ENCODE assay signal across 8 mouse cellular contexts in genomic region chr7:128611799-128612411, GRCm38 (mm10). TPM values are rescaled to one million over a fixed set of nuclear protein-coding genes. Genes with fewer than 3 reads are reported as not detected.
DNase-seq lines count a peak whose midpoint lies in the region; ATAC-seq and TF ChIP-seq lines count a peak whose summit lies in the region.

No protein-coding gene starts in this region.

- no peaks in the 10 kb centered on the region for H3K36me3 ChIP-seq in lung, embryonic 16.5 days (ENCODE audit: control insufficient read depth, insufficient read depth, low read length)
- no peaks in the 10 kb centered on the region for H3K36me3 ChIP-seq in forebrain, embryonic 10.5 days (replicated peaks)
- no peaks in the 10 kb centered on the region for H3K36me3 ChIP-seq in kidney, adult 2 months (ENCODE audit: control insufficient read depth, insufficient read depth, low read length)
- no peaks in the 10 kb centered on the region for H3K36me3 ChIP-seq in midbrain, embryonic 12.5 days

- ATAC-seq in lung, embryonic 16.5 days (ENCODE audit: low read depth), result no peak
- ATAC-seq in midbrain, embryonic 12.5 days (ENCODE audit: low FRiP score, low read depth), result no peak

- no peak for DNase-seq in lung, postnatal 10 days
- DNase-seq in forebrain, embryonic 10.5 days (ENCODE audit: extremely low spot score, low spot score), result no peak
- DNase-seq in kidney, adult 2 months, result peak; percentile 73
- DNase-seq in layer of hippocampus, postnatal 14 days (ENCODE audit: low spot score in 2 of 2), result no peak
- no peak for DNase-seq in urinary bladder, postnatal 25 days (ENCODE audit: low spot score)
- no peak for DNase-seq in embryo, embryonic 9.5 days (ENCODE audit: extremely low spot score)

- no peaks in the 10 kb centered on the region for H3K27me3 ChIP-seq in lung, embryonic 16.5 days (ENCODE audit: control insufficient read depth, insufficient read depth, low read depth, low read length)
- 0 out of 2 replicates have a peak, but pooled peaks cover 5% of the 10 kb centered on the region for H3K27me3 ChIP-seq in forebrain, embryonic 10.5 days (ENCODE audit: poor library complexity, severe bottlenecking)
- no peaks in the 10 kb centered on the region for H3K27me3 ChIP-seq in kidney, adult 2 months (replicated peaks; ENCODE audit: control insufficient read depth, insufficient read depth, low read length)
- H3K27me3 ChIP-seq in midbrain, embryonic 12.5 days, result peaks cover 10% of the 10 kb centered on the region; the same call in 1 of the 2 replicates

- peak overlapping the region; percentile 95 for H3K4me2 ChIP-seq in lung, embryonic 16.5 days (ENCODE audit: low read depth, low read length)
- H3K4me2 ChIP-seq in midbrain, embryonic 12.5 days (replicated peaks), result peak overlapping the region; percentile 85

- 9% methylated on average over 22 of the region's 22 CpGs for WGBS in lung, embryonic 16.5 days
- 21% methylated on average over 22 of the region's 22 CpGs for WGBS in forebrain, embryonic 10.5 days
- WGBS in kidney, adult 2 months, result 7% methylated on average over 22 of the region's 22 CpGs
- 20% methylated on average over 22 of the region's 22 CpGs for WGBS in midbrain, embryonic 12.5 days

- peaks cover 11% of the 10 kb centered on the region for H3K4me1 ChIP-seq in lung, embryonic 16.5 days (replicated peaks; ENCODE audit: control insufficient read depth, insufficient read depth, low read length)
- H3K4me1 ChIP-seq in forebrain, embryonic 10.5 days, result peaks cover 25% of the 10 kb centered on the region
- H3K4me1 ChIP-seq in kidney, adult 2 months (ENCODE audit: control insufficient read depth, insufficient read depth, low read length), result peaks cover 9% of the 10 kb centered on the region
- H3K4me1 ChIP-seq in midbrain, embryonic 12.5 days, result peaks cover 12% of the 10 kb centered on the region; the same call in 1 of the 2 replicates

- TF ChIP-seq CTCF in kidney, adult 2 months (conservative IDR thresholded peaks at IDR 0.05; ENCODE audit: insufficient read depth, insufficient read length, low read depth, low read length), result no peak

- TF ChIP-seq POLR2A in kidney, adult 2 months (IDR thresholded peaks at IDR 0.05; ENCODE audit: low read depth, low read length), result no peak

- peak overlapping the region; percentile 91 for H3K4me3 ChIP-seq in lung, embryonic 16.5 days (ENCODE audit: low read length)
- peak overlapping the region; percentile 88 for H3K4me3 ChIP-seq in forebrain, embryonic 10.5 days
- H3K4me3 ChIP-seq in kidney, adult 2 months (ENCODE audit: insufficient read depth, low read depth, low read length), result peak overlapping the region; percentile 78
- H3K4me3 ChIP-seq in midbrain, embryonic 12.5 days, result peak overlapping the region; percentile 78

- peak overlapping the region; percentile 86 for H3K27ac ChIP-seq in lung, embryonic 16.5 days (ENCODE audit: low read length)
- peak overlapping the region; percentile 93 for H3K27ac ChIP-seq in forebrain, embryonic 10.5 days
- peak overlapping the region; percentile 98 for H3K27ac ChIP-seq in kidney, adult 2 months (ENCODE audit: insufficient read depth, low read depth, low read length)
- H3K27ac ChIP-seq in midbrain, embryonic 12.5 days (replicated peaks), result peak overlapping the region; percentile 78

- H3K9ac ChIP-seq in lung, embryonic 16.5 days (ENCODE audit: low read length), result peak overlapping the region; percentile 94
- H3K9ac ChIP-seq in midbrain, embryonic 12.5 days (replicated peaks), result peak overlapping the region; percentile 84

- no peaks in the 10 kb centered on the region for H3K9me3 ChIP-seq in lung, embryonic 16.5 days (ENCODE audit: control insufficient read depth, low read length)
- H3K9me3 ChIP-seq in forebrain, embryonic 10.5 days, result peaks cover 2% of the 10 kb centered on the region; the same call in 1 of the 2 replicates
- H3K9me3 ChIP-seq in midbrain, embryonic 12.5 days, result no peaks in the 10 kb centered on the region

RNA-seq across cellular contexts. Expression of gene Inpp5f, which starts 0.8 kb away (rescaled TPM):
- 16.2 and 17.3 TPM in 2 replicates for polyA plus RNA-seq in lung, embryonic 16.5 days (2015; fragmentation: Nextera tagmentation; extraction: Ambion mirVana)
- 40.3 and 46.3 TPM in 2 replicates for polyA plus RNA-seq in forebrain, embryonic 10.5 days (2016; fragmentation: Nextera tagmentation; extraction: Ambion mirVana)
- 14.6 TPM in 2 replicates for polyA plus RNA-seq in kidney, adult 2 months (2012; rRNA removed)
- 143 and 157 TPM in 2 replicates for polyA plus RNA-seq in midbrain, embryonic 12.5 days (2016; fragmentation: Nextera tagmentation; extraction: Ambion mirVana)
- 100 to 1,000 TPM; 246 to 261 TPM for total RNA-seq in layer of hippocampus, postnatal 14 days (2021)
